10 mouse cellular contexts compared by ENCODE assay signal in the genomic region with DNA sequence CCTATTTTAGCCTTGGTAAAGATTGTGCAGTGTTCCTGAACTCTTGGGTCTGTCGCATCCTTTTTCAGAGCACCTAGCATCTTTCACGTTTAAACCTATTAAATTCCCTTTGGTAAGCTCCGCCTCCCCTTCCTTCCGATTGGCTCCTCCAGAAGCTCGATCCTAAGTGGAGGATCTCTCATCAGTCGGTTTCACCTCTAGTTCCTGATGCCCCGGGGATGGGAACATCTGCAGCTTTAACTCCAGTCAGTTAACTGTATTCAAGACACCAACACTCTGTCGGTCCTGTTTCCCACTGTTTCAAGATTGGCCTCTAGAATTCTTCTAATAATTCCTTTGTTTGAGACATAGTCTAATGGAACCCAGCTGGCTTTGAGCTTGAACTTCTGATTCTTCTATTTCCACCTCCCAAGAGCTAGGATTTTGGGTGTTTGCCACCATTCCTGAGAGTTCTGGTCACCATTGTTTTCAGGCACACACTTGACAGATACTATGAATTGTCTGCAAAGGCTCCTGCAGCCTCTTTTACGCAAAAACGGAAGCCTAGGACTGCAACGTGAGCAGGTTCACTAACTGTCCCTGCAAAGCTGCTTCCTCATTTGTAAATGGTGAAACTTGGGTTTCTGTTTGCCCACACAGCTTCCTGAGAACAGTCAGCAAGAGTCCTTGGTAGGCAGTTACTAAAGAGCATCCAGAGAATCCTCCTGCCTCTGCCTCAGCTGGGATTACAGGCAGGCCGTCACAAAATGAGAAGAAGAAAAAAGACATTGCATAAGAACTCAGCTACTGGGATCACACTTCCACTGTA. TPM values are rescaled to one million over a fixed set of nuclear protein-coding genes. Genes with fewer than 3 reads are reported as not detected.
DNase-seq lines count a peak whose midpoint lies in the region; ATAC-seq and TF ChIP-seq lines count a peak whose summit lies in the region.
"Had no signal": no experiment of that assay in that cellular context is flagged by ENCODE, and none has a peak within 500 bp of the region (broad histone marks: within the 10 kb centered on the region; RNA-seq: fewer than 3 reads in every experiment).

No protein-coding gene starts in this region.

- TF ChIP-seq POLR2A in bone marrow macrophage, adult 2 months (IDR thresholded peaks at IDR 0.05; ENCODE audit: borderline replicate concordance, low read depth, low read length), result no peak

- ATAC-seq in liver, postnatal 0 days, result no peak
- no peak for ATAC-seq in forebrain, embryonic 12.5 days (ENCODE audit: low FRiP score)
- no peak for ATAC-seq in forebrain, embryonic 13.5 days
- ATAC-seq: intestine, embryonic 15.5 days had no signal

- H3K27ac ChIP-seq in bone marrow macrophage, adult 2 months (ENCODE audit: insufficient read depth, low read depth, low read length), result peak overlapping the region; percentile 94
- H3K27ac ChIP-seq in liver, postnatal 0 days (ENCODE audit: low read depth), result peak overlapping the region; percentile 98
- H3K27ac ChIP-seq in forebrain, embryonic 12.5 days, result no peak overlapping the region
- no peak overlapping the region for H3K27ac ChIP-seq in forebrain, embryonic 13.5 days
- H3K27ac ChIP-seq: intestine, embryonic 15.5 days; limb, embryonic 13.5 days had no signal

- H3K27me3 ChIP-seq in liver, postnatal 0 days (ENCODE audit: insufficient read depth, low read length), result no peaks in the 10 kb centered on the region
- no peaks in the 10 kb centered on the region for H3K27me3 ChIP-seq in forebrain, embryonic 12.5 days
- no peaks in the 10 kb centered on the region for H3K27me3 ChIP-seq in forebrain, embryonic 13.5 days
- H3K27me3 ChIP-seq: intestine, embryonic 15.5 days; limb, embryonic 13.5 days had no signal

- H3K4me1 ChIP-seq in bone marrow macrophage, adult 2 months (ENCODE audit: control insufficient read depth, insufficient read depth, low read length), result peaks cover 61% of the 10 kb centered on the region
- H3K4me1 ChIP-seq in liver, postnatal 0 days (ENCODE audit: insufficient read depth), result peaks cover 49% of the 10 kb centered on the region
- H3K4me1 ChIP-seq in forebrain, embryonic 12.5 days, result peaks cover 17% of the 10 kb centered on the region
- H3K4me1 ChIP-seq in forebrain, embryonic 13.5 days, result peaks cover 15% of the 10 kb centered on the region

- no peak for TF ChIP-seq CTCF in bone marrow macrophage, adult 2 months (IDR thresholded peaks at IDR 0.05; ENCODE audit: low read depth, low read length)
- no peak for TF ChIP-seq CTCF in liver, postnatal 0 days (IDR thresholded peaks at IDR 0.05; ENCODE audit: low read depth)

- peak overlapping the region; percentile 38 for H3K4me3 ChIP-seq in bone marrow macrophage, adult 2 months (ENCODE audit: insufficient read depth, low read length)
- no peak overlapping the region for H3K4me3 ChIP-seq in liver, postnatal 0 days (ENCODE audit: low read depth, low read length)
- H3K4me3 ChIP-seq in forebrain, embryonic 12.5 days (replicated peaks), result no peak overlapping the region
- no peak overlapping the region for H3K4me3 ChIP-seq in forebrain, embryonic 13.5 days
- H3K4me3 ChIP-seq: intestine, embryonic 15.5 days; limb, embryonic 13.5 days had no signal

- no peaks in the 10 kb centered on the region for H3K9me3 ChIP-seq in liver, postnatal 0 days (ENCODE audit: low read length)
- H3K9me3 ChIP-seq in forebrain, embryonic 12.5 days, result no peaks in the 10 kb centered on the region
- no peaks in the 10 kb centered on the region for H3K9me3 ChIP-seq in forebrain, embryonic 13.5 days (replicated peaks)
- H3K9me3 ChIP-seq: intestine, embryonic 15.5 days; limb, embryonic 13.5 days had no signal

- peak overlapping the region; percentile 53 for H3K4me2 ChIP-seq in liver, postnatal 0 days (ENCODE audit: low read depth, low read length)
- no peak overlapping the region for H3K4me2 ChIP-seq in forebrain, embryonic 12.5 days
- no peak overlapping the region for H3K4me2 ChIP-seq in forebrain, embryonic 13.5 days
- H3K4me2 ChIP-seq: intestine, embryonic 15.5 days; limb, embryonic 13.5 days had no signal

- 22% methylated on average over 12 of the region's 12 CpGs for WGBS in liver, postnatal 0 days (ENCODE audit: insufficient replicate concordance)
- 43% methylated on average over 12 of the region's 12 CpGs for WGBS in forebrain, embryonic 12.5 days
- 43% methylated on average over 12 of the region's 12 CpGs for WGBS in forebrain, embryonic 13.5 days

- peak; percentile 62; the same call in 1 of the 2 replicates for TF ChIP-seq EP300 in liver, postnatal 0 days (IDR thresholded peaks at IDR 0.05; ENCODE audit: low read depth)

- peaks cover 10% of the 10 kb centered on the region; the same call in 1 of the 2 replicates for H3K36me3 ChIP-seq in liver, postnatal 0 days (replicated peaks; ENCODE audit: insufficient read depth, low read length)
- H3K36me3 ChIP-seq in forebrain, embryonic 12.5 days (replicated peaks), result no peaks in the 10 kb centered on the region
- no peaks in the 10 kb centered on the region; the same call in 1 of the 2 replicates for H3K36me3 ChIP-seq in forebrain, embryonic 13.5 days (ENCODE audit: poor library complexity, severe bottlenecking)
- H3K36me3 ChIP-seq: intestine, embryonic 15.5 days; limb, embryonic 13.5 days had no signal

- DNase-seq in spleen, adult 18-20 months, result peak; percentile 33 to 41
- DNase-seq in spleen, postnatal 14 days (ENCODE audit: low spot score in 2 of 2), result no peak
- DNase-seq in liver, postnatal 0 days, result peak; percentile 48
- DNase-seq in thymus, postnatal 4 days, result peak; percentile 53
- no peak for DNase-seq in gastrocnemius, postnatal 14 days

- intact Hi-C loops in gastrocnemius, postnatal 14 days (cut with DNase I; ENCODE audit: low total_unique reads), result no loop called here

- H3K9ac ChIP-seq in liver, postnatal 0 days (replicated peaks), result no peak overlapping the region
- no peak overlapping the region for H3K9ac ChIP-seq in forebrain, embryonic 12.5 days
- H3K9ac ChIP-seq in forebrain, embryonic 13.5 days, result no peak overlapping the region
- H3K9ac ChIP-seq: intestine, embryonic 15.5 days; limb, embryonic 13.5 days had no signal

RNA-seq across cellular contexts. Expression of a gene that starts 3.5 kb away (rescaled TPM):
- 1,131 and 1,373 TPM in 2 replicates for polyA plus RNA-seq in bone marrow macrophage, adult 2 months (2012; ENCODE audit: insufficient read depth, insufficient read length, missing spikeins)
- 185 and 225 TPM in 2 replicates for polyA plus RNA-seq in liver, postnatal 0 days (2015; fragmentation: Nextera tagmentation; extraction: Ambion mirVana)
- polyA plus RNA-seq in forebrain, embryonic 12.5 days (2016; fragmentation: Nextera tagmentation; extraction: Ambion mirVana), result 478 and 490 TPM in 2 replicates
- 100 to 1,000 TPM in 1 of 2 experiments, 10 to 100 TPM in 1; 76.9 to 163 TPM for total RNA-seq in gastrocnemius, postnatal 14 days (2021)
- 474 and 488 TPM in 2 replicates for polyA plus RNA-seq in forebrain, embryonic 13.5 days (2015; fragmentation: Nextera tagmentation; extraction: Ambion mirVana)

RNA-seq across cellular contexts. Expression of a gene that starts 5.1 kb away (rescaled TPM):
- polyA plus RNA-seq in bone marrow macrophage, adult 2 months (2012; ENCODE audit: insufficient read depth, insufficient read length, missing spikeins), result 392 and 428 TPM in 2 replicates
- 87.6 and 88.5 TPM in 2 replicates for polyA plus RNA-seq in liver, postnatal 0 days (2015; fragmentation: Nextera tagmentation; extraction: Ambion mirVana)
- 138 and 139 TPM in 2 replicates for polyA plus RNA-seq in forebrain, embryonic 12.5 days (2016; fragmentation: Nextera tagmentation; extraction: Ambion mirVana)
- 10 to 100 TPM; 41.1 to 45.9 TPM for total RNA-seq in gastrocnemius, postnatal 14 days (2021)
- 161 and 176 TPM in 2 replicates for polyA plus RNA-seq in forebrain, embryonic 13.5 days (2015; fragmentation: Nextera tagmentation; extraction: Ambion mirVana)

RNA-seq across cellular contexts. Expression of a gene that starts 10.8 kb away (rescaled TPM):
- 97.3 and 97.6 TPM in 2 replicates for polyA plus RNA-seq in bone marrow macrophage, adult 2 months (2012; ENCODE audit: insufficient read depth, insufficient read length, missing spikeins)
- 46.9 and 52.9 TPM in 2 replicates for polyA plus RNA-seq in liver, postnatal 0 days (2015; fragmentation: Nextera tagmentation; extraction: Ambion mirVana)
- 77.9 and 83.6 TPM in 2 replicates for polyA plus RNA-seq in forebrain, embryonic 12.5 days (2016; fragmentation: Nextera tagmentation; extraction: Ambion mirVana)
- total RNA-seq in gastrocnemius, postnatal 14 days (2021), result 10 to 100 TPM; 34.1 to 39.6 TPM
- 74.8 and 79.1 TPM in 2 replicates for polyA plus RNA-seq in forebrain, embryonic 13.5 days (2015; fragmentation: Nextera tagmentation; extraction: Ambion mirVana)

RNA-seq across cellular contexts. Expression of a gene that starts 55.6 kb away (rescaled TPM):
- polyA plus RNA-seq in bone marrow macrophage, adult 2 months (2012; ENCODE audit: insufficient read depth, insufficient read length, missing spikeins), result not detected in 2 replicates
- 207 and 214 TPM in 2 replicates for polyA plus RNA-seq in liver, postnatal 0 days (2015; fragmentation: Nextera tagmentation; extraction: Ambion mirVana)
- polyA plus RNA-seq in forebrain, embryonic 12.5 days (2016; fragmentation: Nextera tagmentation; extraction: Ambion mirVana), result 6.0 and 7.5 TPM in 2 replicates
- under 1 TPM; 0.20 to 0.39 TPM for total RNA-seq in gastrocnemius, postnatal 14 days (2021)
- 1.5 TPM in 2 replicates for polyA plus RNA-seq in forebrain, embryonic 13.5 days (2015; fragmentation: Nextera tagmentation; extraction: Ambion mirVana)

Comparison
In these comparisons a context has a peak if more than half of its experiments do, and no peak if none do; other contexts are left out.
1. DNase-seq: peak in spleen, adult 18-20 months (2 of 2), liver, postnatal 0 days (single experiment) and thymus, postnatal 4 days (single experiment); none in spleen, postnatal 14 days (0 of 2) and gastrocnemius, postnatal 14 days (single experiment).
2. H3K27ac ChIP-seq: peak in bone marrow macrophage, adult 2 months (single experiment) and liver, postnatal 0 days (single experiment); none in forebrain, embryonic 12.5 days (single experiment) and forebrain, embryonic 13.5 days (single experiment).